Mouse (Mus musculus) embryonic facial prominence, embryonic 13.5 days (tissue): ENCODE results near the gene Qk. TPM values are rescaled to one million over a fixed set of nuclear protein-coding genes. Genes with fewer than 3 reads are reported as not detected.

Experiments
- ATAC-seq: fragments of 200-750 bp; cut with Nextera tagmentation; 2 replicates; pipeline ENCODE4 v1.8.0; 2017; ENCODE audit warnings: low read depth; ENCODE audit not compliant: insufficient number of reproducible peaks, insufficient read depth, low FRiP score, low TSS enrichment
- H3K27ac ChIP-seq: fragments of 300-500 bp; sonication (generic); 2 replicates; pipeline ENCODE4 v1.5.1; 2015; ENCODE audit warnings: moderate library complexity, mild to moderate bottlenecking, inconsistent platforms
- H3K27me3 ChIP-seq: fragments of 300-500 bp; sonication (generic); 2 replicates; pipeline ENCODE4 v1.6.1; 2015; ENCODE audit warnings: mild to moderate bottlenecking, inconsistent platforms
- H3K36me3 ChIP-seq: fragments of 300-500 bp; sonication (generic); 2 replicates; pipeline ENCODE4 v1.6.1; 2015; ENCODE audit warnings: mild to moderate bottlenecking, inconsistent platforms
- H3K4me1 ChIP-seq: fragments of 300-500 bp; sonication (generic); 2 replicates; pipeline ENCODE4 v1.6.1; 2015; ENCODE audit warnings: inconsistent platforms
- H3K4me2 ChIP-seq: fragments of 300-500 bp; sonication (generic); 2 replicates; pipeline ENCODE4 v1.6.1; 2015; ENCODE audit warnings: moderate library complexity, mild to moderate bottlenecking, inconsistent platforms
- H3K4me3 ChIP-seq: fragments of 300-500 bp; sonication (generic); 2 replicates; pipeline ENCODE4 v1.5.1; 2015; ENCODE audit warnings: mild to moderate bottlenecking, inconsistent platforms
- H3K9ac ChIP-seq: fragments of 300-500 bp; sonication (generic); 2 replicates; pipeline ENCODE4 v1.6.1; 2015; ENCODE audit warnings: mild to moderate bottlenecking, inconsistent platforms
- H3K9me3 ChIP-seq: fragments of 300-500 bp; sonication (generic); 2 replicates; pipeline ENCODE4 v1.6.1; 2016; ENCODE audit warnings: inconsistent platforms
- WGBS: fragments of 180-500 bp; shearing (Covaris S2); methylation state at CpG from one replicate; pipeline ENCODE4 v1.1.7; 2015; ENCODE audit warnings: mixed read lengths; 5-methylcytosine and 5-hydroxymethylcytosine counted together
- polyA plus RNA-seq: library from polyadenylated mRNA; unstranded; fragments of >200 nt; fragmentation: Nextera tagmentation; extraction: Ambion mirVana; gene quantifications from 2 replicates; pipeline ENCODE4 v1.2.1, GENCODE M21; 2015

Qk gene
- polyA plus RNA-seq, 1 experiment from 2014 or later: 30.4 TPM

- H3K4me1 ChIP-seq: peaks cover 12% of the 10 kb centered on the region
Observed at GRCm38 (mm10) chr17:10338286-10338685, 18.6 kb upstream of the Qk start.

GRCm38 (mm10) chr17:10336558-10336957, 16.9 kb upstream of the Qk start:
- H3K4me2 ChIP-seq: no peak overlapping the region
- 89% methylated on average over 12 of the region's 12 CpGs for WGBS

More at GRCm38 (mm10) chr17:10338286-10338685, 18.6 kb upstream of the Qk start:
- Histone ChIP-seq H3K36me3 (no peaks in the 10 kb centered on the region), H3K9me3 (no peaks in the 10 kb centered on the region), H3K4me3 (no peak overlapping the region), H3K27ac (no peak overlapping the region), H3K9ac (no peak overlapping the region), H3K27me3 (no peaks in the 10 kb centered on the region), H3K4me2 (no peak overlapping the region)
- no peak for ATAC-seq
- 71% methylated on average over 10 of the region's 10 CpGs for WGBS

GRCm38 (mm10) chr17:10335809-10336499, 16.3 kb upstream of the Qk start:
- no peak for ATAC-seq
- WGBS: 17% methylated on average over 16 of the region's 16 CpGs
- Histone ChIP-seq H3K9me3 (no peaks in the 10 kb centered on the region), H3K9ac (peak overlapping the region; percentile 83), H3K27me3 (no peaks in the 10 kb centered on the region), H3K4me1 (peaks cover 12% of the 10 kb centered on the region), H3K27ac (no peak overlapping the region), H3K36me3 (no peaks in the 10 kb centered on the region), H3K4me2 (peak overlapping the region; percentile 79), H3K4me3 (peak overlapping the region; percentile 52)

More at GRCm38 (mm10) chr17:10336558-10336957, 16.9 kb upstream of the Qk start:
- no peak for ATAC-seq
- Histone ChIP-seq H3K9ac (no peak overlapping the region), H3K36me3 (no peaks in the 10 kb centered on the region), H3K27ac (no peak overlapping the region), H3K27me3 (no peaks in the 10 kb centered on the region), H3K4me1 (peaks cover 12% of the 10 kb centered on the region), H3K9me3 (no peaks in the 10 kb centered on the region), H3K4me3 (no peak overlapping the region)

- Histone ChIP-seq H3K36me3 (no peaks in the 10 kb centered on the region), H3K27ac (peak overlapping the region; percentile 83), H3K9me3 (no peaks in the 10 kb centered on the region), H3K4me3 (peak overlapping the region; percentile 52), H3K4me1 (peaks cover 12% of the 10 kb centered on the region), H3K4me2 (peak overlapping the region; percentile 79), H3K9ac (peak overlapping the region; percentile 83), H3K27me3 (no peaks in the 10 kb centered on the region)
- ATAC-seq: peak; percentile 86
- WGBS: 1% methylated on average over 31 of the region's 31 CpGs
Observed at GRCm38 (mm10) chr17:10334957-10335690, 15.5 kb upstream of the Qk start.

- H3K27ac ChIP-seq: peak overlapping the region; percentile 83
- ATAC-seq: no peak
- H3K9ac ChIP-seq: peak overlapping the region; percentile 83
- H3K4me1 ChIP-seq: peaks cover 12% of the 10 kb centered on the region
- H3K4me3 ChIP-seq: peak overlapping the region; percentile 52
- H3K9me3 ChIP-seq: no peaks in the 10 kb centered on the region
- WGBS: 17% methylated on average over 1 of the region's 1 CpGs
- peak overlapping the region; percentile 79 for H3K4me2 ChIP-seq
- H3K36me3 ChIP-seq: no peaks in the 10 kb centered on the region
- H3K27me3 ChIP-seq: no peaks in the 10 kb centered on the region
Observed at GRCm38 (mm10) chr17:10334481-10334880, 14.8 kb upstream of the Qk start.

GRCm38 (mm10) chr17:10333321-10333720, 13.7 kb upstream of the Qk start:
- no peak for ATAC-seq
- H3K9ac ChIP-seq: no peak overlapping the region
- H3K4me2 ChIP-seq: no peak overlapping the region
- H3K27me3 ChIP-seq: no peaks in the 10 kb centered on the region
- H3K4me3 ChIP-seq: no peak overlapping the region
- H3K4me1 ChIP-seq: peaks cover 12% of the 10 kb centered on the region
- H3K27ac ChIP-seq: no peak overlapping the region
- no peaks in the 10 kb centered on the region for H3K36me3 ChIP-seq
- no peaks in the 10 kb centered on the region for H3K9me3 ChIP-seq
- 91% methylated on average over 8 of the region's 8 CpGs for whole genome bisulfite sequencing

GRCm38 (mm10) chr17:10332127-10332526, 12.5 kb upstream of the Qk start:
- H3K36me3 ChIP-seq: no peaks in the 10 kb centered on the region
- no peaks in the 10 kb centered on the region for H3K27me3 ChIP-seq
- no peak overlapping the region for H3K27ac ChIP-seq
- H3K4me1 ChIP-seq: peaks cover 12% of the 10 kb centered on the region
- H3K9ac ChIP-seq: no peak overlapping the region
- no peaks in the 10 kb centered on the region for H3K9me3 ChIP-seq
- ATAC-seq: no peak
- WGBS: 66% methylated on average over 3 of the region's 3 CpGs
- H3K4me2 ChIP-seq: no peak overlapping the region
- H3K4me3 ChIP-seq: no peak overlapping the region

- H3K36me3 ChIP-seq: no peaks in the 10 kb centered on the region
- H3K27me3 ChIP-seq: no peaks in the 10 kb centered on the region
- no peak overlapping the region for H3K4me2 ChIP-seq
- H3K9ac ChIP-seq: no peak overlapping the region
- H3K27ac ChIP-seq: no peak overlapping the region
- no peak overlapping the region for H3K4me3 ChIP-seq
- H3K4me1 ChIP-seq: peaks cover 2% of the 10 kb centered on the region
- WGBS: 70% methylated on average over 5 of the region's 5 CpGs
- no peak for ATAC-seq
- no peaks in the 10 kb centered on the region for H3K9me3 ChIP-seq
Observed at GRCm38 (mm10) chr17:10329461-10329860, 9.8 kb upstream of the Qk start.

- Histone ChIP-seq H3K4me2 (no peak overlapping the region), H3K9me3 (no peaks in the 10 kb centered on the region), H3K9ac (no peak overlapping the region), H3K36me3 (no peaks in the 10 kb centered on the region), H3K4me1 (no peaks in the 10 kb centered on the region), H3K4me3 (no peak overlapping the region), H3K27ac (no peak overlapping the region), H3K27me3 (no peaks in the 10 kb centered on the region)
- ATAC-seq: no peak
- 87% methylated on average over 9 of the region's 9 CpGs for WGBS
Observed at GRCm38 (mm10) chr17:10328544-10329100, 9.0 kb upstream of the Qk start.

- Histone ChIP-seq H3K27me3 (no peaks in the 10 kb centered on the region), H3K4me1 (no peaks in the 10 kb centered on the region), H3K4me2 (no peak overlapping the region), H3K27ac (no peak overlapping the region), H3K4me3 (no peak overlapping the region), H3K36me3 (no peaks in the 10 kb centered on the region), H3K9ac (no peak overlapping the region), H3K9me3 (no peaks in the 10 kb centered on the region)
- ATAC-seq: no peak
- 72% methylated on average over 5 of the region's 5 CpGs for WGBS
Observed at GRCm38 (mm10) chr17:10327584-10328210, 8.0 kb upstream of the Qk start.

- Histone ChIP-seq H3K9me3 (no peaks in the 10 kb centered on the region), H3K4me2 (no peak overlapping the region), H3K27me3 (no peaks in the 10 kb centered on the region), H3K4me1 (0 out of 2 replicates have a peak, but pooled peaks cover 4% of the 10 kb centered on the region), H3K4me3 (no peak overlapping the region), H3K9ac (no peak overlapping the region), H3K27ac (no peak overlapping the region), H3K36me3 (no peaks in the 10 kb centered on the region)
- no peak for ATAC-seq
- WGBS: 86% methylated on average over 3 of the region's 3 CpGs
Observed at GRCm38 (mm10) chr17:10326596-10327045, 7.0 kb upstream of the Qk start.
